Mouse (Mus musculus) gastrocnemius, adult 8-10 months (tissue): ENCODE measurements around the gene Pkd2. TPM values are rescaled to one million over a fixed set of nuclear protein-coding genes. Genes with fewer than 3 reads are reported as not detected.
"Not testable (repeated sequence)": the region's sequence is repeated elsewhere in the genome, so short reads cannot be mapped to it uniquely, and the experiment has no call there.

Source experiments
- DNase-seq, 2 experiments: peaks; one replicate each; pipeline ENCODE4 v3.0.0; 2022; ENCODE audit warnings: low spot score in 2 of 2
- total RNA-seq, 4 experiments: library from RNA; stranded (reverse); gene quantifications; 2 replicates each; pipeline ENCODE4 v1.2.4; 2022

The Pkd2 gene
- 1 to 10 TPM; 6.1 to 9.3 (median 7.6) TPM for total RNA-seq

GRCm38 (mm10) chr5:104458832-104459705, at the start of gene Pkd2:
Pkd2 (plus strand) TSS chr5:104459450.
- DNase-seq, result peak; percentile 55 to 63

GRCm38 (mm10) chr5:104415999-104416398, 43.3 kb upstream of the Pkd2 start:
- DNase-seq, result no peak

- DNase-seq, result no peak
These were observed 42.2 kb upstream of the Pkd2 start for GRCm38 (mm10) chr5:104417028-104417427.

- DNase-seq, result no peak
These were observed 41.5 kb upstream of the Pkd2 start for GRCm38 (mm10) chr5:104417721-104418120.

GRCm38 (mm10) chr5:104422039-104422438, 37.2 kb upstream of the Pkd2 start:
- no peak for DNase-seq

- no peak for DNase-seq
These were observed 35.4 kb upstream of the Pkd2 start for GRCm38 (mm10) chr5:104423861-104424260.

- no peak for DNase-seq
These were observed 33.3 kb upstream of the Pkd2 start for GRCm38 (mm10) chr5:104425949-104426348.

GRCm38 (mm10) chr5:104432886-104433285, 26.4 kb upstream of the Pkd2 start:
- no peak for DNase-seq

- DNase-seq, result no peak
These were observed 25.2 kb upstream of the Pkd2 start for GRCm38 (mm10) chr5:104433968-104434565.

- DNase-seq, result no peak
These were observed 24.4 kb upstream of the Pkd2 start, which contains the start of gene Spp1 for GRCm38 (mm10) chr5:104434835-104435301. Spp1 (plus strand) TSS chr5:104435118.

GRCm38 (mm10) chr5:104436406-104437076, 22.7 kb upstream of the Pkd2 start:
- no peak for DNase-seq

GRCm38 (mm10) chr5:104442396-104442795, 16.9 kb upstream of the Pkd2 start:
- no peak for DNase-seq

GRCm38 (mm10) chr5:104442850-104443249, 16.4 kb upstream of the Pkd2 start:
- no peak for DNase-seq

- DNase-seq, result no peak
These were observed 13.1 kb upstream of the Pkd2 start for GRCm38 (mm10) chr5:104446156-104446555.

GRCm38 (mm10) chr5:104448346-104448745, 10.9 kb upstream of the Pkd2 start:
- DNase-seq, result not testable (repeated sequence)

- DNase-seq, result no peak
These were observed 9.8 kb upstream of the Pkd2 start for GRCm38 (mm10) chr5:104449491-104449890.

GRCm38 (mm10) chr5:104453075-104453474, 6.2 kb upstream of the Pkd2 start:
- no peak for DNase-seq

- no peak for DNase-seq
These were observed 4.7 kb upstream of the Pkd2 start for GRCm38 (mm10) chr5:104454564-104454963.

- DNase-seq, result peak in 1 of 2 experiments; percentile 14
These were observed 631 bp downstream of the Pkd2 start for GRCm38 (mm10) chr5:104459706-104460455.

GRCm38 (mm10) chr5:104460456-104460838, 1.2 kb downstream of the Pkd2 start:
- DNase-seq, result no peak

GRCm38 (mm10) chr5:104460856-104461255, 1.6 kb downstream of the Pkd2 start:
- no peak for DNase-seq
